Mouse (Mus musculus): Measurements from ENCODE around the gene Sema4c.

GRCm38 (mm10) chr1:36538727-36539126, 19.4 kb downstream of the Sema4c start:
- TF ChIP-seq ZC3H11A (IDR thresholded peaks at IDR 0.05; ENCODE audit: borderline replicate concordance, low read depth, low read length) (no peak), MAFK (IDR thresholded peaks at IDR 0.05; ENCODE audit: insufficient read depth, low read depth, low read length) (no peak)
